ENCODE assay signal across 9 mouse cellular contexts in genomic region chr10:80050885-80051617, GRCm38 (mm10). TPM values are rescaled to one million over a fixed set of nuclear protein-coding genes. Genes with fewer than 3 reads are reported as not detected.
DNase-seq lines count a peak whose midpoint lies in the region; ATAC-seq and TF ChIP-seq lines count a peak whose summit lies in the region.
"Had no signal": no experiment of that assay in that cellular context is flagged by ENCODE, and none has a peak within 500 bp of the region (broad histone marks: within the 10 kb centered on the region; RNA-seq: fewer than 3 reads in every experiment).

No protein-coding gene starts in this region.

- H3K4me2 ChIP-seq in lung, postnatal 0 days (replicated peaks; ENCODE audit: low read depth, low read length) = no peak overlapping the region
- peak overlapping the region; percentile 6; the same call in 1 of the 2 replicates for H3K4me2 ChIP-seq in intestine, embryonic 16.5 days (ENCODE audit: low read depth, low read length)
- no peak overlapping the region for H3K4me2 ChIP-seq in midbrain, embryonic 14.5 days (ENCODE audit: low read length)

- H3K27ac ChIP-seq in lung, postnatal 0 days (ENCODE audit: low read length) = peak overlapping the region; percentile 90
- H3K27ac ChIP-seq in intestine, embryonic 16.5 days (ENCODE audit: low read length) = peak overlapping the region; percentile 85
- H3K27ac ChIP-seq in midbrain, embryonic 14.5 days (replicated peaks; ENCODE audit: low read depth, low read length) = peak overlapping the region; percentile 41; the same call in 1 of the 2 replicates

- H3K27me3 ChIP-seq in lung, postnatal 0 days (replicated peaks; ENCODE audit: insufficient read depth, low read length) = no peaks in the 10 kb centered on the region
- no peaks in the 10 kb centered on the region for H3K27me3 ChIP-seq in intestine, embryonic 16.5 days (replicated peaks; ENCODE audit: control insufficient read depth, insufficient read depth, low read length)
- H3K27me3 ChIP-seq in midbrain, embryonic 14.5 days (ENCODE audit: control insufficient read depth, insufficient read depth, low read length) = no peaks in the 10 kb centered on the region

- H3K4me1 ChIP-seq in lung, postnatal 0 days (ENCODE audit: insufficient read depth, low read depth, low read length) = peaks cover 29% of the 10 kb centered on the region
- peaks cover 48% of the 10 kb centered on the region for H3K4me1 ChIP-seq in intestine, embryonic 16.5 days (ENCODE audit: control insufficient read depth, insufficient read depth, low read length)
- H3K4me1 ChIP-seq in midbrain, embryonic 14.5 days (ENCODE audit: control insufficient read depth, insufficient read depth, low read length) = peaks cover 13% of the 10 kb centered on the region; the same call in 1 of the 2 replicates

- H3K9me3 ChIP-seq in lung, postnatal 0 days (ENCODE audit: low read length) = no peaks in the 10 kb centered on the region
- H3K9me3 ChIP-seq in intestine, embryonic 16.5 days (ENCODE audit: control insufficient read depth, low read length) = no peaks in the 10 kb centered on the region
- no peaks in the 10 kb centered on the region for H3K9me3 ChIP-seq in midbrain, embryonic 14.5 days (ENCODE audit: control insufficient read depth, low read length)

- H3K9ac ChIP-seq in lung, postnatal 0 days (replicated peaks; ENCODE audit: low read depth) = no peak overlapping the region
- peak overlapping the region; percentile 36 for H3K9ac ChIP-seq in intestine, embryonic 16.5 days (ENCODE audit: low read depth, low read length)
- H3K9ac ChIP-seq in midbrain, embryonic 14.5 days (replicated peaks; ENCODE audit: low read length) = no peak overlapping the region

- H3K36me3 ChIP-seq in lung, postnatal 0 days (ENCODE audit: insufficient read depth, low read length) = no peaks in the 10 kb centered on the region
- peaks cover 2% of the 10 kb centered on the region; the same call in 1 of the 2 replicates for H3K36me3 ChIP-seq in intestine, embryonic 16.5 days (ENCODE audit: control insufficient read depth, insufficient read depth, low read length)
- 0 out of 2 replicates have a peak, but pooled peaks cover 7% of the 10 kb centered on the region for H3K36me3 ChIP-seq in midbrain, embryonic 14.5 days (ENCODE audit: control insufficient read depth, insufficient read depth, low read length)

- H3K4me3 ChIP-seq in lung, postnatal 0 days (ENCODE audit: low read depth, low read length) = no peak overlapping the region
- no peak overlapping the region for H3K4me3 ChIP-seq in intestine, embryonic 16.5 days (ENCODE audit: low read length)
- no peak overlapping the region for H3K4me3 ChIP-seq in midbrain, embryonic 14.5 days (replicated peaks; ENCODE audit: low read depth, low read length)

- no peak; the same call in 1 of the 2 replicates for TF ChIP-seq EP300 in lung, postnatal 0 days (IDR thresholded peaks at IDR 0.05)

- peak; percentile 32 for DNase-seq in cerebellum, adult 9-11 months
- no peak for DNase-seq in cerebellum, adult 8-10 months
- DNase-seq in lung, postnatal 0 days (ENCODE audit: low spot score) = peak; percentile 39
- DNase-seq in lung, postnatal 4 days = no peak
- no peak for DNase-seq in midbrain, embryonic 14.5 days
- DNase-seq in thymus, postnatal 4 days = no peak
- DNase-seq: adrenal gland, postnatal 36 days had no signal

- no peak for ATAC-seq in lung, postnatal 0 days
- no peak for ATAC-seq in intestine, embryonic 16.5 days
- no peak for ATAC-seq in midbrain, embryonic 14.5 days (ENCODE audit: low FRiP score, low TSS enrichment)
- ATAC-seq in granulocyte monocyte progenitor cell, adult 5-6 weeks (replicated peaks; ENCODE audit: poor library complexity, severe bottlenecking) = no peak

- TF ChIP-seq CTCF in lung, postnatal 0 days (IDR thresholded peaks at IDR 0.05) = no peak

- 31% methylated on average over 15 of the region's 15 CpGs for WGBS in lung, postnatal 0 days
- WGBS in intestine, embryonic 16.5 days = 32% methylated on average over 15 of the region's 15 CpGs
- WGBS in midbrain, embryonic 14.5 days = 10% methylated on average over 15 of the region's 15 CpGs

RNA-seq across cellular contexts. Expression of gene Gpx4, which starts 4.1 kb away (rescaled TPM):
- polyA plus RNA-seq in lung, postnatal 0 days (2015; fragmentation: Nextera tagmentation; extraction: Ambion mirVana) = 1,058 and 1,082 TPM in 2 replicates
- polyA plus RNA-seq in intestine, embryonic 16.5 days (2015; fragmentation: Nextera tagmentation; extraction: Ambion mirVana) = 942 and 972 TPM in 2 replicates
- 508 and 543 TPM in 2 replicates for polyA plus RNA-seq in midbrain, embryonic 14.5 days (2014; fragmentation: Nextera tagmentation; extraction: Ambion mirVana)
- total RNA-seq in granulocyte monocyte progenitor cell, adult 5-6 weeks (2014; fragmentation: Nextera tagmentation) = 278 and 280 TPM in 2 replicates
- 397 and 420 TPM in 2 replicates for total RNA-seq in granulocyte monocyte progenitor cell, adult 5-6 weeks (2017)

RNA-seq across cellular contexts. Expression of gene Polr2e, which starts 11.5 kb away (rescaled TPM):
- polyA plus RNA-seq in lung, postnatal 0 days (2015; fragmentation: Nextera tagmentation; extraction: Ambion mirVana) = 178 and 202 TPM in 2 replicates
- 190 and 212 TPM in 2 replicates for polyA plus RNA-seq in intestine, embryonic 16.5 days (2015; fragmentation: Nextera tagmentation; extraction: Ambion mirVana)
- polyA plus RNA-seq in midbrain, embryonic 14.5 days (2014; fragmentation: Nextera tagmentation; extraction: Ambion mirVana) = 157 and 167 TPM in 2 replicates
- 96.6 and 105 TPM in 2 replicates for total RNA-seq in granulocyte monocyte progenitor cell, adult 5-6 weeks (2014; fragmentation: Nextera tagmentation)
- total RNA-seq in granulocyte monocyte progenitor cell, adult 5-6 weeks (2017) = 79.7 and 86.7 TPM in 2 replicates

RNA-seq across cellular contexts. Expression of gene Arhgap45, which starts 34.6 kb away (rescaled TPM):
- 20.1 and 22.2 TPM in 2 replicates for polyA plus RNA-seq in lung, postnatal 0 days (2015; fragmentation: Nextera tagmentation; extraction: Ambion mirVana)
- polyA plus RNA-seq in intestine, embryonic 16.5 days (2015; fragmentation: Nextera tagmentation; extraction: Ambion mirVana) = 6.0 and 7.3 TPM in 2 replicates
- 0.39 and 1.4 TPM in 2 replicates for polyA plus RNA-seq in midbrain, embryonic 14.5 days (2014; fragmentation: Nextera tagmentation; extraction: Ambion mirVana)
- total RNA-seq in granulocyte monocyte progenitor cell, adult 5-6 weeks (2014; fragmentation: Nextera tagmentation) = 109 and 133 TPM in 2 replicates
- total RNA-seq in granulocyte monocyte progenitor cell, adult 5-6 weeks (2017) = 110 and 120 TPM in 2 replicates

RNA-seq across cellular contexts. Expression of gene Sbno2, which starts 54.3 kb away (rescaled TPM):
- 17.5 and 26.4 TPM in 2 replicates for polyA plus RNA-seq in lung, postnatal 0 days (2015; fragmentation: Nextera tagmentation; extraction: Ambion mirVana)
- 13.4 and 14.3 TPM in 2 replicates for polyA plus RNA-seq in intestine, embryonic 16.5 days (2015; fragmentation: Nextera tagmentation; extraction: Ambion mirVana)
- polyA plus RNA-seq in midbrain, embryonic 14.5 days (2014; fragmentation: Nextera tagmentation; extraction: Ambion mirVana) = 13.2 and 13.3 TPM in 2 replicates
- 42.4 and 43.6 TPM in 2 replicates for total RNA-seq in granulocyte monocyte progenitor cell, adult 5-6 weeks (2014; fragmentation: Nextera tagmentation)
- 18.0 and 24.5 TPM in 2 replicates for total RNA-seq in granulocyte monocyte progenitor cell, adult 5-6 weeks (2017)

RNA-seq across cellular contexts. Expression of gene Abca7, which starts 54.8 kb away (rescaled TPM):
- 5.5 and 6.5 TPM in 2 replicates for polyA plus RNA-seq in lung, postnatal 0 days (2015; fragmentation: Nextera tagmentation; extraction: Ambion mirVana)
- 3.3 and 3.4 TPM in 2 replicates for polyA plus RNA-seq in intestine, embryonic 16.5 days (2015; fragmentation: Nextera tagmentation; extraction: Ambion mirVana)
- polyA plus RNA-seq in midbrain, embryonic 14.5 days (2014; fragmentation: Nextera tagmentation; extraction: Ambion mirVana) = 3.7 and 4.1 TPM in 2 replicates
- 23.0 and 28.8 TPM in 2 replicates for total RNA-seq in granulocyte monocyte progenitor cell, adult 5-6 weeks (2014; fragmentation: Nextera tagmentation)
- total RNA-seq in granulocyte monocyte progenitor cell, adult 5-6 weeks (2017) = 14.7 and 16.0 TPM in 2 replicates

Comparison
In these comparisons a context has a peak if more than half of its experiments do, and no peak if none do; other contexts are left out.
1. DNase-seq: peak in cerebellum, adult 9-11 months (single experiment) and lung, postnatal 0 days (single experiment); none in cerebellum, adult 8-10 months (single experiment), lung, postnatal 4 days (0 of 2), midbrain, embryonic 14.5 days (single experiment) and thymus, postnatal 4 days (single experiment).
2. Peak in every context shown above with its lines, with median percentiles within 50 percentile points of each other: H3K27ac ChIP-seq.